Mouse (Mus musculus): ENCODE measurements around the gene Slamf9. TPM values are rescaled to one million over a fixed set of nuclear protein-coding genes. Genes with fewer than 3 reads are reported as not detected.

The Slamf9 gene
- polyA plus RNA-seq, 1 experiment from 2014 or later = not detected

- no peaks in the 10 kb centered on the region for H3K9me3 ChIP-seq
- no peak overlapping the region for H3K4me2 ChIP-seq (replicated peaks)
- WGBS = 72% methylated on average over 12 of the region's 12 CpGs
- no peak for ATAC-seq (replicated peaks)
- H3K27ac ChIP-seq (replicated peaks) = no peak overlapping the region
- H3K27me3 ChIP-seq = 0 out of 2 replicates have a peak, but pooled peaks cover 3% of the 10 kb centered on the region
- peaks cover 15% of the 10 kb centered on the region for H3K4me1 ChIP-seq
- H3K4me3 ChIP-seq = no peak overlapping the region
- no peak overlapping the region for H3K9ac ChIP-seq (replicated peaks)
- H3K36me3 ChIP-seq = no peaks in the 10 kb centered on the region
These were observed 48.5 kb downstream of the Slamf9 start for GRCm38 (mm10) chr1:172523699-172524101.

GRCm38 (mm10) chr1:172525027-172525764 is 50.0 kb downstream of the Slamf9 start:
- Histone ChIP-seq H3K9me3 (no peaks in the 10 kb centered on the region), H3K4me3 (no peak overlapping the region), H3K9ac (replicated peaks) (no peak overlapping the region), H3K27ac (replicated peaks) (no peak overlapping the region), H3K36me3 (no peaks in the 10 kb centered on the region), H3K4me1 (peaks cover 14% of the 10 kb centered on the region), H3K4me2 (replicated peaks) (no peak overlapping the region), H3K27me3 (0 out of 2 replicates have a peak, but pooled peaks cover 3% of the 10 kb centered on the region)
- no peak for ATAC-seq (replicated peaks)
- WGBS = 52% methylated on average over 15 of the region's 15 CpGs

GRCm38 (mm10) chr1:172525971-172526370 is 50.8 kb downstream of the Slamf9 start:
- H3K27me3 ChIP-seq = 0 out of 2 replicates have a peak, but pooled peaks cover 3% of the 10 kb centered on the region
- H3K36me3 ChIP-seq = no peaks in the 10 kb centered on the region
- WGBS = 70% methylated on average over 7 of the region's 7 CpGs
- H3K4me3 ChIP-seq = no peak overlapping the region
- H3K9ac ChIP-seq (replicated peaks) = no peak overlapping the region
- H3K27ac ChIP-seq (replicated peaks) = no peak overlapping the region
- peaks cover 13% of the 10 kb centered on the region for H3K4me1 ChIP-seq
- H3K4me2 ChIP-seq (replicated peaks) = no peak overlapping the region
- no peaks in the 10 kb centered on the region for H3K9me3 ChIP-seq
- ATAC-seq (replicated peaks) = no peak

GRCm38 (mm10) chr1:172526380-172527081 is 51.4 kb downstream of the Slamf9 start:
- ATAC-seq (replicated peaks) = no peak
- 82% methylated on average over 23 of the region's 23 CpGs for WGBS

GRCm38 (mm10) chr1:172527431-172527830 is 52.3 kb downstream of the Slamf9 start:
- no peaks in the 10 kb centered on the region for H3K9me3 ChIP-seq
- H3K4me3 ChIP-seq = no peak overlapping the region
- no peak overlapping the region for H3K9ac ChIP-seq (replicated peaks)
- H3K36me3 ChIP-seq = no peaks in the 10 kb centered on the region
- 0 out of 2 replicates have a peak, but pooled peaks cover 11% of the 10 kb centered on the region for H3K4me1 ChIP-seq
- ATAC-seq (replicated peaks) = no peak
- H3K27me3 ChIP-seq = peaks cover 5% of the 10 kb centered on the region; the same call in 1 of the 2 replicates
- no peak overlapping the region for H3K27ac ChIP-seq (replicated peaks)
- H3K4me2 ChIP-seq (replicated peaks) = no peak overlapping the region
- 92% methylated on average over 10 of the region's 10 CpGs for WGBS

More at GRCm38 (mm10) chr1:172526380-172527081, 51.4 kb downstream of the Slamf9 start:
- Histone ChIP-seq H3K4me2 (replicated peaks) (no peak overlapping the region), H3K36me3 (no peaks in the 10 kb centered on the region), H3K4me1 (peaks cover 7% of the 10 kb centered on the region; the same call in 1 of the 2 replicates), H3K27me3 (0 out of 2 replicates have a peak, but pooled peaks cover 3% of the 10 kb centered on the region), H3K27ac (replicated peaks) (no peak overlapping the region), H3K9me3 (no peaks in the 10 kb centered on the region), H3K9ac (replicated peaks) (no peak overlapping the region), H3K4me3 (no peak overlapping the region)

Other genes starting within 250 kb of the Slamf9 start
- gene Atp1a4, start 216.9 kb upstream of the Slamf9 start, polyA plus RNA-seq (2015; fragmentation: Nextera tagmentation; extraction: Ambion mirVana) = 0.09 and 0.10 TPM in 2 replicates
- 137 and 162 TPM in 2 replicates for gene Igsf8, start 213.7 kb upstream of the Slamf9 start, polyA plus RNA-seq (2015; fragmentation: Nextera tagmentation; extraction: Ambion mirVana)
- gene Atp1a2, start 177.3 kb upstream of the Slamf9 start, polyA plus RNA-seq (2015; fragmentation: Nextera tagmentation; extraction: Ambion mirVana) = 32.2 and 33.1 TPM in 2 replicates
- 3.4 and 3.5 TPM in 2 replicates for gene Kcnj9, start 146.0 kb upstream of the Slamf9 start, polyA plus RNA-seq (2015; fragmentation: Nextera tagmentation; extraction: Ambion mirVana)
- gene Kcnj10, start 134.1 kb upstream of the Slamf9 start, polyA plus RNA-seq (2015; fragmentation: Nextera tagmentation; extraction: Ambion mirVana) = 1.7 and 1.9 TPM in 2 replicates
- 4.7 TPM in 2 replicates for gene Pigm, start 98.8 kb upstream of the Slamf9 start, polyA plus RNA-seq (2015; fragmentation: Nextera tagmentation; extraction: Ambion mirVana)
- 74.0 and 78.3 TPM in 2 replicates for gene Igsf9, start 6.4 kb downstream of the Slamf9 start, polyA plus RNA-seq (2015; fragmentation: Nextera tagmentation; extraction: Ambion mirVana)
- 46.6 and 52.7 TPM in 2 replicates for gene Tagln2, start 24.7 kb downstream of the Slamf9 start, polyA plus RNA-seq (2015; fragmentation: Nextera tagmentation; extraction: Ambion mirVana)
- gene Cfap45, start 45.4 kb downstream of the Slamf9 start, polyA plus RNA-seq (2015; fragmentation: Nextera tagmentation; extraction: Ambion mirVana) = 1.9 and 3.1 TPM in 2 replicates
- 0.14 and 0.20 TPM in 2 replicates for gene Vsig8, start 80.6 kb downstream of the Slamf9 start, polyA plus RNA-seq (2015; fragmentation: Nextera tagmentation; extraction: Ambion mirVana)
- gene Slamf8, start 115.2 kb downstream of the Slamf9 start, polyA plus RNA-seq (2015; fragmentation: Nextera tagmentation; extraction: Ambion mirVana) = not detected in 2 replicates
- gene Fcrl6, start 127.2 kb downstream of the Slamf9 start, polyA plus RNA-seq (2015; fragmentation: Nextera tagmentation; extraction: Ambion mirVana) = not detected in 2 replicates
- 6.4 TPM in 2 replicates for gene Dusp23, start 157.6 kb downstream of the Slamf9 start, polyA plus RNA-seq (2015; fragmentation: Nextera tagmentation; extraction: Ambion mirVana)
- 0.28 TPM in 1 of 2 replicates, not detected in the other for gene Crp, start 222.7 kb downstream of the Slamf9 start, polyA plus RNA-seq (2015; fragmentation: Nextera tagmentation; extraction: Ambion mirVana)